Mouse (Mus musculus) hindbrain, embryonic 13.5 days (tissue): ENCODE results near the gene Dpp3. TPM values are rescaled to one million over a fixed set of nuclear protein-coding genes. Genes with fewer than 3 reads are reported as not detected.

Experiments used
- ATAC-seq: fragments of 200-750 bp; cut with Nextera tagmentation; 2 replicates; pipeline ENCODE4 v1.8.0; 2017; ENCODE audit warnings: moderate TSS enrichment; ENCODE audit not compliant: low FRiP score
- H3K27ac ChIP-seq: fragments of 300-500 bp; sonication (generic); 2 replicates; pipeline ENCODE4 v1.5.1; 2015; ENCODE audit warnings: inconsistent platforms, mild to moderate bottlenecking, moderate library complexity
- H3K27me3 ChIP-seq: fragments of 300-500 bp; sonication (generic); 2 replicates; pipeline ENCODE4 v1.6.1; 2015; ENCODE audit warnings: mild to moderate bottlenecking, inconsistent platforms
- H3K36me3 ChIP-seq: fragments of 300-500 bp; sonication (generic); 2 replicates; pipeline ENCODE4 v1.6.1; 2015; ENCODE audit warnings: mild to moderate bottlenecking, inconsistent platforms
- H3K4me1 ChIP-seq: fragments of 300-500 bp; sonication (generic); replicated peaks from 2 replicates; pipeline ENCODE4 v1.6.1; 2015; ENCODE audit warnings: inconsistent platforms
- H3K4me2 ChIP-seq: fragments of 300-500 bp; sonication (generic); 2 replicates; pipeline ENCODE4 v1.6.1; 2015; ENCODE audit warnings: inconsistent platforms, mild to moderate bottlenecking, moderate library complexity
- H3K4me3 ChIP-seq: fragments of 300-500 bp; sonication (generic); 2 replicates; pipeline ENCODE4 v1.5.1; 2015; ENCODE audit warnings: mild to moderate bottlenecking, inconsistent platforms
- H3K9ac ChIP-seq: fragments of 300-500 bp; sonication (generic); 2 replicates; pipeline ENCODE4 v1.6.1; 2015; ENCODE audit warnings: mild to moderate bottlenecking, inconsistent platforms
- H3K9me3 ChIP-seq: fragments of 300-500 bp; sonication (generic); 2 replicates; pipeline ENCODE4 v1.6.1; 2016; ENCODE audit warnings: inconsistent platforms
- WGBS: fragments of 180-500 bp; shearing (Covaris S2); methylation state at CpG from one replicate; pipeline ENCODE4 v1.1.7; 2015; 5-methylcytosine and 5-hydroxymethylcytosine counted together
- polyA plus RNA-seq: library from polyadenylated mRNA; unstranded; fragments of >200 nt; fragmentation: Nextera tagmentation; extraction: Ambion mirVana; gene quantifications from 2 replicates; pipeline ENCODE4 v1.2.1, GENCODE M21; 2015

Dpp3 gene
- polyA plus RNA-seq, 1 experiment from 2014 or later: 124 TPM

DNA sequence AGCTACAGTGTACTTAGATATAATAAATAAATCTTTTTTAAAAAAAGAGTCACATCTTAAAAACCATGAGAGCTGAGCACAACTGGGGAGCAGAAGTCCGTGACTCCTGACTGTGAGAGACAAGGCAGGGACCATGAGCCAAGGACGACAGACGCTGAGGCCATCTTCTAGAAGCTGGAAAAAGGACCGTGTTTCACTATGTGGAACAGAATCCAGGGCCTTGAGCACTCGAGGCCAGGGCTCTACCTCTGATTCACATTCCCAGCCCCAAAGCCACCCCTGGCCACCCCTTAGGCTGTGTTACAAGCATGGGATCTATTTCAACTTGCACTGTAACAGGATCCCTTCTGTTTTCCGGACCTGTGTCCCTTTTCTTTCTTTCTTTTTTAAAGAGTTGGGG is 8.4 kb downstream of the Dpp3 start:
- 86% methylated on average over 6 of the region's 6 CpGs for WGBS
- no peak overlapping the region for H3K4me2 ChIP-seq
- H3K9ac ChIP-seq: no peak overlapping the region
- H3K4me3 ChIP-seq: no peak overlapping the region
- H3K4me1 ChIP-seq: no peaks in the 10 kb centered on the region
- ATAC-seq: no peak
- no peak overlapping the region for H3K27ac ChIP-seq
- H3K9me3 ChIP-seq: no peaks in the 10 kb centered on the region
- H3K27me3 ChIP-seq: no peaks in the 10 kb centered on the region
- H3K36me3 ChIP-seq: peaks cover 97% of the 10 kb centered on the region

DNA sequence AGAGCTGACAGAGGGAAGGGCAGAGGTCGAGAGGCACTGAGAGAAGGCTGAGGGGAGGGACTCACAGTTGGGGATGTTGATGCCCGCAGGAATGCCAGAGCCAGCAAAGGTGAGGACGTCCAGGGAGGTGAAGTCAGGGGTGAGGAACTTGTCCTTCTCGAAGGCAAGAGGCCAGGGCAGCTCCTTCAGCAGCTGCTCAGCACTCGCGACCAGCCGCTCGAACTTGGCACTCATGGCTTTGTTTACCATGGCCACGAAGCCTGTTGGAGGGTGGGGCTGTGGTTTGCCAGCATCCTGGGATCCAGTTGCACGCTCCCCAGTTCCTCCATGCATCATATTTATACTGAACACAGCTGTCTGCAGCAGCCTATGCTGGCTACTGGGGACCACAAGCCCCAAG is 11.3 kb downstream of the Dpp3 start:
- Histone ChIP-seq H3K27me3 (no peaks in the 10 kb centered on the region), H3K4me3 (no peak overlapping the region), H3K4me2 (no peak overlapping the region), H3K36me3 (peaks cover 99% of the 10 kb centered on the region), H3K9ac (no peak overlapping the region), H3K27ac (no peak overlapping the region), H3K4me1 (no peaks in the 10 kb centered on the region), H3K9me3 (no peaks in the 10 kb centered on the region)
- WGBS: 88% methylated on average over 10 of the region's 10 CpGs
- ATAC-seq: no peak

DNA sequence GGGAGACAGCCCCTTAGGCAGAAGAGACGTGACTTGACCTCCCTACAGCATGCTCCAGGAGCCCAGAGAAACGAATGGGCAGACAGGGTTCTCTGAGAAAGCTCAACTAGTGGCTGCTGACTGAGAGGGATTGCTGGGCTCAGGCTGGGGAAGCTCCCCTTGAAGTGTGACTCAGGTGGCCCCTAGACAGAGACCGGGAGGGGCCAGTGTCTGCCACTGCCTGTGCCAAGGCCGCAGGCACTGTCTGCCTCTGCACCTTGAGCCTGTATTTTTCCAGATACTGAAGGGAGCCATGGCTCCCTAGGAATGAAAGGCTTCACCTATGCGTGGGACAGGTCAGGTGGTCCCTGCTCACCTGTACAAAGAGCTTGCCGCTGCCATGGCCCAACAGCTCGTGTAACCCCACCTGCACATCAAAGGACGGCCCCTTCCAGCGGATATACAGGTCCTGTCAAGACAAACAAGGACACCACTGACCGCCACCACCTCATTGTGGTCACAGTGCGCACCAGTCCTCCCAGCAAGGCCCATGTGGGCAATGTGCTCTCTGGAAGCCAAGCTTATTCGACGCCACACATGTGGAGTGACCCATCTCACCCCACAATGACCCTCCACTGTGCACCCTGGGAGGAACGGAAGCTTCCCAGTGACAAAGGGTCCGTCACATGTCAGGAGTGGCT is 12.0 kb downstream of the Dpp3 start:
- Histone ChIP-seq H3K27me3 (no peaks in the 10 kb centered on the region), H3K4me3 (no peak overlapping the region), H3K9ac (no peak overlapping the region), H3K9me3 (no peaks in the 10 kb centered on the region), H3K27ac (no peak overlapping the region), H3K4me1 (no peaks in the 10 kb centered on the region), H3K4me2 (no peak overlapping the region), H3K36me3 (peaks cover 99% of the 10 kb centered on the region)
- WGBS: 86% methylated on average over 15 of the region's 15 CpGs
- no peak for ATAC-seq

DNA sequence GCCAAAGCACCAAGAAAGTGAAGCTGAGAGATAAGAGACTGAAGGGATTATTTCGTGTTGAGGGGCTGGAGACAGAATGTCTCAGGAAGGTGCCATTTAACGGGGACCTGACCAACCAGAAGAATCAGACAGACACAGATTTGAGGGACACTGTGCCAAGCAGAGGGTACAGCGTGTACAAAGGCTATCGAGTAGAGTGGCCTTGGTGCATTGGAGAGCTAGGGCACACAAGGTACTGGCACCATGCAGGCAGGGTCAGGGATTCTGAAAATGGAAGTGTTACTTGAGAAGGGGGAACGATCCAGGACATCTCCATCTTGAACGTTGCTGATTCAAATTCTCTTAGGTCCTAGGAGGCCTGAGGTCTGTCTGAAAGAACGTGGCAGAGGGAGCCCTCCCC is 18.7 kb downstream of the Dpp3 start:
- Histone ChIP-seq H3K9ac (no peak overlapping the region), H3K4me2 (no peak overlapping the region), H3K9me3 (no peaks in the 10 kb centered on the region), H3K36me3 (peaks cover 71% of the 10 kb centered on the region), H3K27ac (no peak overlapping the region), H3K4me3 (no peak overlapping the region), H3K4me1 (peaks cover 17% of the 10 kb centered on the region), H3K27me3 (no peaks in the 10 kb centered on the region)
- ATAC-seq: no peak
- 96% methylated on average over 7 of the region's 7 CpGs for WGBS

DNA sequence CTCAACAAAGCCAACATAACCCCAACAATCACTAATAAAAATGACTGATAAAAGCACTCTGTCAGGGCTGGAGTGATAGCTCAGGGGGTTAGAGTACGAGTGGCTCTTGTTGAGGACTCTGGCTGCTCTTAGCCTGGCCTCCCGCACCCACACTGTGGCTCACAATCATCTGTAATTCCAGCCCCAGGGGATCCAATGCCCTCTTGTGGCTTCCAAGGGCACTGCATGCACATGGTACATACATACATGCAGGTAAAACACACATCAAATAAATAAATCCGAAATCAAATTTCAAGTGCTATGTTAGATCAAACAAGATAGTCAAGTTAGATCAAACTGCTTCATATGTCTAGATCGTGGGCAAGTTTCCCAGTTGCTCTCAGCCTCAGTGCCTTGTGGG is 20.0 kb downstream of the Dpp3 start:
- ATAC-seq: 0 out of 2 replicates have a peak, but pooled peaks have one; percentile 19
- Histone ChIP-seq H3K4me1 (peaks cover 17% of the 10 kb centered on the region), H3K9ac (no peak overlapping the region), H3K4me3 (no peak overlapping the region), H3K9me3 (no peaks in the 10 kb centered on the region), H3K27me3 (no peaks in the 10 kb centered on the region), H3K27ac (no peak overlapping the region), H3K4me2 (no peak overlapping the region), H3K36me3 (peaks cover 67% of the 10 kb centered on the region)
- WGBS: 88% methylated on average over 4 of the region's 4 CpGs

DNA sequence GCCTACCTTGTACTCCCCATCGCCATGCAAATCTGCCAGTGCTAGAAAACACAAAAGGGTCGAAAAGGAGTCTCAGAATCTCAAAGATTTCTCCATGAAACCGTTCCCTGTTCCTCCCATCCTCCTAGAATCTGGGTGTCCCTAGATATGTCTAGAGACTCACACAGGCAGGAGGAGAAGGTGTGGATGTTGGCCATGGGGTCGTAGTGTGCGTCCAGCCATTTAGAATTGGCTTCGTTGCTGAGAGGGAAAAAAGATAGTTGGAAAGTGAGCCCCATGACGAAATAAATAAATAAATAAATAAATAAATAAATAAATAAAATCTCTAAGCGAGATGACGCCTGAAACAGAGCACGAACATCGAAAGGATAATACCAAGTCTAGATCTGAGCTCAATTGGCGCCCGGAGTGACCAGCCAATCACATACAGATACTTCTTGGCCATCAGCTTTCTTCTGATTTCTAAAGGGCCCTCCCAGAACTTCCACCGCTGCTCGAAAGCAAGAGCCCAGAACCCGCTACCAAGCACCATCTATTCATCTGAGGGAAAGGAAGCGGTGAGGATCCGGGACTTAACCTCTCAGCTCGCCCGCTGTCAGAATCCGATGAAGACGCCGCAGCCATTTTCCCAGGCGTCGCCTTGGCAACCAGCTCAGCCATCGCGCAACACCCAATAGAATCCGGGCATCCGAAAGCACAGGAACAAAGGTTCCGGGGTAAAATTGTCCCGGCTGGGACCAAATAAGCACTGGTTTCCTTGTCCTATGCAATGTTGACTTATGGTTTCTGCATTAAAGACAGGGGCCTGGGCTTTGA is 21.9 kb downstream of the Dpp3 start, which contains the start of gene Bbs1:
Gene Bbs1, minus strand, starts transcription at position 650 of the 816 bp plus-strand sequence.
- peak within 1 kb of the TSS; percentile 69 for H3K4me3 ChIP-seq

DNA sequence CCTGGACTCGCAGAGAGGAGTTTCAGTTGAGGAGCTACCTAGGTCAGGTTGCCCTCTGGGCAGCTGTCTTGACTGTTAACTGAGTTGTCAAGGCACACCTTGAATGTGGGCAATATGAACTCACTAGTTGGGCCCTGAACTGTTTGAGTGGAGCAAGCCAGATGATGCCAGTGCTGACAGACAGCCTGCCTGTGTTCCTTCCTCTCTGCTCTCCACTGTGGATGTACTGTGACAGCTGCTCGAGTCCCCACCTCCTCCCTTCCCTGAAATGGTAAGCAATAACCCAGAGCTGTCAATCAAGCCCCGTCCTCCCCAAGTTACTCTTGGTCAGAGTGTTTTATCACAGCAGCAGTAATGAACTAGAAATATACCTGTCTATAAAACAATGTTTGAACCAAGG is 28.2 kb downstream of the Dpp3 start:
- peaks cover 60% of the 10 kb centered on the region for H3K36me3 ChIP-seq
- no peak overlapping the region for H3K4me2 ChIP-seq
- H3K27ac ChIP-seq: no peak overlapping the region
- H3K27me3 ChIP-seq: no peaks in the 10 kb centered on the region
- peaks cover under 1% of the 10 kb centered on the region; the same call in 1 of the 2 replicates for H3K4me1 ChIP-seq
- H3K9me3 ChIP-seq: no peaks in the 10 kb centered on the region
- no peak overlapping the region for H3K4me3 ChIP-seq
- no peak overlapping the region for H3K9ac ChIP-seq
- no peak for ATAC-seq
- 76% methylated on average over 3 of the region's 3 CpGs for WGBS

More for the DNA sequence above, 21.9 kb downstream of the Dpp3 start, which contains the start of gene Bbs1:
- Histone ChIP-seq H3K4me1 (peaks cover 17% of the 10 kb centered on the region), H3K4me2 (peak within 1 kb of the TSS; percentile 82), H3K9ac (peak within 1 kb of the TSS; percentile 78), H3K27ac (peak within 1 kb of the TSS; percentile 87), H3K36me3 (peaks cover 61% of the 10 kb centered on the region), H3K9me3 (no peaks in the 10 kb centered on the region), H3K27me3 (no peaks in the 10 kb centered on the region)
- 8% methylated on average over 31 of the region's 31 CpGs for WGBS
- peak; percentile 61 for ATAC-seq

DNA sequence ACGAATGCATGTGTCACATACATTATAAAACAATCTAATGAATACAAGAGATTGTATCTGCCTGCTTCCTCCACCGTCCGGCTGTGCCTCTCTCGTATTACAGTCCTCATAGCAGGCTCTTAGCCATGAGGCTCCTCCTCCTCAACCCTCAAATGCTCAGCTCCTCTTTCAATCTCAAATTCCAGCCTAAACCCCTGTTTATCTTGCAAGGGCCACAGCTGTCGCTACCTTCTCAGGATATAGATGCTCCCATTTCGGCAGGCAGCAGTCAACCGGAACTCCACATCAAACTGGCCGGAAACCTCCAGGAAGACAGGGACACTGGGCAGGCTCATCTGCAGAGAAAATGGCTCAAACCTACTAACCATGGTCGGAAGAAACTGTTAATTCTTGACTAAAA is 29.1 kb downstream of the Dpp3 start:
- no peaks in the 10 kb centered on the region for H3K27me3 ChIP-seq
- no peak for ATAC-seq
- WGBS: 81% methylated on average over 9 of the region's 9 CpGs
- no peak overlapping the region for H3K4me3 ChIP-seq
- H3K9me3 ChIP-seq: no peaks in the 10 kb centered on the region
- no peak overlapping the region for H3K4me2 ChIP-seq
- no peak overlapping the region for H3K27ac ChIP-seq
- peaks cover 66% of the 10 kb centered on the region for H3K36me3 ChIP-seq
- H3K9ac ChIP-seq: no peak overlapping the region; the same call in 1 of the 2 replicates
- H3K4me1 ChIP-seq: no peaks in the 10 kb centered on the region

DNA sequence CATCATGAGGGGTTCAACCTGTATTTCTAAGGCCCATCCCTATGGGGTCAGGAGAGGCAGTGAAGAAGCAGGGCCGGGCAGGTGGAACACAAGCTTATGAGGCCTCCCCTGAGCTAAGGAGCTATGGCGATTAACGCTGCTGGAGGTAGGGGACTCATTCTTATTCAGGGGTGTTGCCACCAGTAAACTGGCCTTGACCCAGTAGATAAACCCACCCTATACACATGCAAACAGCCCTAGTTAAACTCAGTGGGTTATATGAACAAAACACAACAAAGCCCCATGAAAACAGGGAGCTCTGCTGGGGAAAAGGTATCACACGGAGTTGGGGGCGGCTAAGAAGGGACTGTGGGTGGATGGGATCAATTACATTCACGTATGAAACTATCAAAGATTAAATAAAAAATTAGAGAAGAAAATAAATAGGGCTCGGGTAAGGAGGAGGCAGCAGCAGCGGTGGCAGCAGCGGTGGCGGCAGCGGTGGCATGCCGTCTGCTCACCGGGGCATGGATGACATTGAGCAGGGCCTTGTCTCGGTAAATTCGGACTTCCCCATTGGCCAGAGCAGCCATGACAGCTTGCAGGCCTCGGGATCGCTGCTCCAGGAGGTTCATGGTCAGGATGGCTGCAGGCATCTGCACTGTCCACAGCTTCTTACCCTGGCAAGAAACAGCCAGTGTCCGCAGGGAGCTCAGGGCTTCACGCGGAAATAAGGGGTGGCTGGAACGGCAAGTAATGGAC is 31.1 kb downstream of the Dpp3 start:
- H3K9ac ChIP-seq: peak overlapping the region; percentile 35; the same call in 1 of the 2 replicates
- H3K9me3 ChIP-seq: no peaks in the 10 kb centered on the region
- no peak overlapping the region for H3K4me2 ChIP-seq
- no peak overlapping the region for H3K4me3 ChIP-seq
- no peak for ATAC-seq
- 54% methylated on average over 21 of the region's 21 CpGs for WGBS
- H3K4me1 ChIP-seq: no peaks in the 10 kb centered on the region
- H3K27me3 ChIP-seq: no peaks in the 10 kb centered on the region
- H3K36me3 ChIP-seq: peaks cover 67% of the 10 kb centered on the region
- H3K27ac ChIP-seq: no peak overlapping the region

DNA sequence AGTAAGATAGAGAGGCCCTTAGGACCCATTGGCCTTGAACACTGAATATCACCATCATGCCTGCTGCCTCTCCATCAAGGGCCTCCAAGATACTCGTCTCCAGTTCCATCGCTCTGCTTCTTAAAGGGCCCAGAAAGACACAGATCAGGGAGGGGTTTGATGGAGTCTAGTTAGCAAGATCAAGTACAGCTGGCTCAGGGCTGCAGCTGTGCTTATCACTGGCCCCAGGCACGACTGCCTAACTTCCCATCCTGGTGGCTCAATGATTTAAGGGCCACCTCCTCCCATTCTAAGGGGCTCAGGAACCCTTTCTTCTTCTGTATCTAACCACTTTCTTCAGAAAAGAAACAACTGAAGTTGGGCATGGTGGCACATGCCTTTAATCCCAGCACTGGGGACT is 36.3 kb downstream of the Dpp3 start:
- Histone ChIP-seq H3K9me3 (no peaks in the 10 kb centered on the region), H3K9ac (no peak overlapping the region), H3K4me2 (no peak overlapping the region), H3K4me1 (no peaks in the 10 kb centered on the region), H3K27ac (no peak overlapping the region), H3K4me3 (no peak overlapping the region), H3K36me3 (peaks cover 63% of the 10 kb centered on the region), H3K27me3 (no peaks in the 10 kb centered on the region)
- ATAC-seq: no peak
- 82% methylated on average over 3 of the region's 3 CpGs for WGBS

DNA sequence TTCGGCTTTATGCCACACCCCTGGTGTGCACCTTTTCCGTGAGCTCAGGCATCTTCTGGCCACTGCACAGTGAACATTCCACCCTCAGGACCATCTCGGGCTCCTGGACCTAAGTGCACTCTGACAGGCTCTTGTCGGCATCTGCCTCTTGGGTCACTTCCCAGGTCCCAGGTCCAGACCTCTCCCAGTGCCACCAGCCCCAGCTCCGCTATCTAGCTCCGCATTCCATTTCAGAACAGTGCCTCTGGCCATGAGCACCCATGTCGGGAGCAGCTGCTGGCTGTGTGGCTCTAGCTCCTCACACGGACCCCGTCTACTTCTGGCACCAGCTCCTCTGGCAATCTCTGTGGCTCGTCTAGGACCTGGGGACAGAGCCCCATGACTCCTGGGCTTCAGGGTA is 38.3 kb downstream of the Dpp3 start:
- Histone ChIP-seq H3K27me3 (no peaks in the 10 kb centered on the region), H3K4me3 (no peak overlapping the region), H3K4me2 (no peak overlapping the region), H3K9ac (no peak overlapping the region), H3K9me3 (no peaks in the 10 kb centered on the region), H3K4me1 (no peaks in the 10 kb centered on the region), H3K27ac (no peak overlapping the region), H3K36me3 (peaks cover 57% of the 10 kb centered on the region)
- 88% methylated on average over 10 of the region's 10 CpGs for WGBS
- ATAC-seq: no peak

DNA sequence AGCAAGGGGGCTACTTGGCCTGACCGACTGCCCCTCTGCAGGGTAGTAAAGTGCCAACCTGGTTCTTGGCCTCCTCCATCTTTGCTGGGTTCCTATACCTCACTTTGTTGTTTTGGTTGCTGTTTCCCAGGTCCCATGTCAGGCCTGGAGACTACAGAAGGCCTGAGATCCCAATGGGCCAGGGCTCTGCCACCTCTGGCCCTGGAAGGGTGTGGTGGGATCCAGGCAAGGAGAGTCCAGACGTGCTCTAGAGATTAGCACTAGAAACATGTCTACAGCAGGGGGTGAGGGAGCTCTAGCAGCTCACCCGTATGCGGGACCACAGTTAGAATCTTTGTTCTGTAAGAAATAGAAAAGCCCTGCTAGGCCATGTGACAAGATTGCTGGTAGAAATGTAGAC is 44.1 kb downstream of the Dpp3 start:
- no peak overlapping the region for H3K9ac ChIP-seq
- peaks cover 14% of the 10 kb centered on the region for H3K4me1 ChIP-seq
- H3K4me3 ChIP-seq: no peak overlapping the region
- no peak overlapping the region for H3K27ac ChIP-seq
- ATAC-seq: no peak
- 87% methylated on average over 4 of the region's 4 CpGs for WGBS
- peaks cover 16% of the 10 kb centered on the region for H3K36me3 ChIP-seq
- no peak overlapping the region for H3K4me2 ChIP-seq
- H3K27me3 ChIP-seq: no peaks in the 10 kb centered on the region
- no peaks in the 10 kb centered on the region for H3K9me3 ChIP-seq
